Mouse (Mus musculus): Measurements from ENCODE around the gene Kxd1. TPM values are rescaled to one million over a fixed set of nuclear protein-coding genes. Genes with fewer than 3 reads are reported as not detected.

The Kxd1 gene
- total and polyA plus RNA-seq, 3 experiments, result 75.9 to 87.3 (median 82.8) TPM

DNA sequence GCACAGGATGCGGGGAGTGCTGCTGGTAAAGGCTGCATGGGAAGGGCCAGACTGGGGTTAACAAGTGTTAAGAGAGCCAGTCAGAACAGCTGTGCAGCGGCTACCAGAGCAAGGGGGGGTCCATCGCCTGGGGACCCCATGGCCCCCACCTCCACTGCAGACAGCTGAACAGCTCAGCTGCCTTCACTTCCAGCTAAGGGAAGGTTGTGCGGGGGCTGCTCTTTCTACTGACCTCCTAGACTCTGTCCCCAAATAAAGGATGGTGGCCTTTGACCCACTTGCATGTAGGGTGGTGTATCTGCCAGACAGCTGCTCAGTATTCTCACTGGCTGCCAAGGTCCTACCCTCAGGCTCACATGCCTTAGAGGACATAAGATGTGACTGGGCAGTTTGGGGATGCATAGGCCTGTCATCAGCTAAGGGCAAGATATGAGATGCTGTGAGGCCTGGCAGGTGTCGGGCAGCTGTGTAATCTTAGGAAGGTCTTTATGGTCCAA lies 60.5 kb downstream of the Kxd1 start:
- no peak for DNase-seq

DNA sequence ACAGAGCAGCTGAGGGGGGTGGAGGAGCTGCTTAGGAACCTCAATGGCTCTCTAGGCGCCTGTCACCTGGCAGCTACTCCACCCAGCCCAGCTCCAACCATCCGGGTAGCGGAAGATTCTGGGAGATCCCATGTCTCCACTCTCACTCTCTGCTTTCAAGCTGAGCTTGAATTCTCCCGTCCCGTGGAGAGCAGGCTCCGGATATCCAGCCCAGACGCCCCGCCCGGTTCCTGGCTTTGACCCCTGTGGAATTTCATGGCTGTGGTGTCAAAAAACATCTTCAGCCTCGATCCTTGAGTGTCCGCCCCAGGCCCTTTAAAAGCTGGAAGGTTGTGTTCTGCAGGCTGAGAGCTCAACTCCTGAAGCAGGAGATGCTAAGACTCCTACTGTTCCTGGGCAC lies 61.0 kb downstream of the Kxd1 start:
- no peak for DNase-seq

DNA sequence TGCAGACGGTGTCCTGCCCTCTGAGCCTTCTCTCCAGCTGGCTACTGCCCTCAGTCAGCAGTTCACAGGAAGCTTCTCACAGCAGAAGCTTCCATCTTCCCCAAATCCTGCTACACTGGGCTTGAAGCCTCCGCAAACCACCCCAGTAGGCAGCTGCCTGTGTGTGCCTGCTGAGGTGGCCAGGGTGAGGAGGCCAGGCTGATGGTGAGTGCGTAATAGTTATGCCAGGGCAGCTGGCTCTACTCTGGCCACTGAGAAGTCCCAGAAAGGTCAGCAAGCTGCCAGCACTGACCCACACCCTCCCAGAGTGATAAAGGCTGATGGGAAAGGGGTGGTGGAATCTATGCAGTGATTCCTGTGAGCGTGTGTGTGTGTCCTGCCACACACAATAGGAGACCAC lies 61.5 kb downstream of the Kxd1 start:
- no peak for DNase-seq

DNA sequence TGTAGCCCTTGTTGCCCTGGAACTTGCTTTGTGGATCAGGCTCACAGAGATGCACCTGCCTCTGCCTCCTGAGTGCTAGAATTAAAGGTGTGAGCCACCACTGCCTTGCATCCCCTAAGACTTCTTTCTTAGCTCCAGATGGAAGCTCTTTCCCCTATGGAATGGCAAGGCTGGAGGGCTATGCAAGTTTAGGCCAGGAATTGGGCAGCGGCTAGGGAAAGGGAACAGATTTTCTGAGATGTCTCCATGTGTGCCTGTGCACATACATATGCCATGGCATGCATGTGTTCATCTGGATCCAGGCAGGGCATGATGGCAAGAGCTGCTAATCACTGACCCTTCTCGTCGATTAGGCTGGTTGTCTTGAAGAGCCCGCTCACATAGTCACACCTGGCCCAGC lies 62.1 kb downstream of the Kxd1 start:
- DNase-seq, result no peak

DNA sequence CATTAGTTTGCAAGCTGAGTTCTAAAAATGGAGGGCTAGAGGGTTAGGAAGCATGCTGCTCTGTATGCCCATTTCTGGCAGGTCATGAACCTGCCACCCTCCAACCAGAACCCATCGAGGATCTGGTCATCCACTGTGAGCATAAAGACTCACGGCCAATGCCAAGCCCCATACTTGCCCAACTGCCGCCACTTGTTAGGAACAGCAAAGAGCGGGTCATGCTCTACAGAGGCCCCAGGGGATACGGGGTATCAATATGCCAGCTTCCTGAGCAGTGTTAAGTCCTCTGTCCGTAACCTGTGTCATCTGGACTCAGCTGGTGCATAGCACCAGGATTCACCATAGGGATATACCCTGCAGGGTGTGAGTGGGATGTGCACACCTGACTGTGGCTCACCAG lies 63.6 kb downstream of the Kxd1 start:
- DNase-seq, result no peak

DNA sequence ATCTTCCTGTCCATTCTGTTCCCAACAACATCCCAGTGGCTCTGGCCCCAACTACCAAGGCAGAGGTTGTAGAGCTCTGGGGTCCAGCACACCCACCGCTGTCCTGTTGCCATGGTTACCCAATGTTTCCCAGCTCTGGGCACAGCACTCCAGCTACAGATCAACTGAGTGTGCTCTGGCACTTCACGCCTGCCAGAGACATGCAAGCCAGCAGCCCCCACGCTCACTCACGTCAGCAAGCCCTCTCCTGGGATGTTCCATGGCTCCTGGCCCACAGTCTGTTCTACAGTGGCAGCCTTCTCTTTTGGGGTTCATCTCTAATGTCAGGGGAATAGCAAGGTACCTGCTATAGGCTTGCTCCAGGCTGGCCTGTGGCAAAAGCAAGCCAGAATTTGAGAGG lies 64.5 kb downstream of the Kxd1 start:
- DNase-seq, result no peak

DNA sequence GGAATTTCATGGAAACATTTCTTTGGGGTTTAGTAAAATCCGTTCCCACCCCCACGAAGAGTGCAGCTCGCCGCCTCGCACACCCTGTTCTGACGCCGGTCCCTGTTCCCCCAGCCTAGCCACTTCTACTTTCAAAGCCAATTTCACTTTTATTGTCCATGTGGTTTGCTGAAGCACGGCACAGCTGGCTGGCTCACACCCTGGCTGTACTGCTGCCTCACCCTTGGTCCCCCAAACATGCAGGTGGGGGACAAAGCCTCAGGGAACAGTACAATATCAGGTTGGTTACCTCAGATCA lies 65.3 kb downstream of the Kxd1 start:
- no peak for DNase-seq

DNA sequence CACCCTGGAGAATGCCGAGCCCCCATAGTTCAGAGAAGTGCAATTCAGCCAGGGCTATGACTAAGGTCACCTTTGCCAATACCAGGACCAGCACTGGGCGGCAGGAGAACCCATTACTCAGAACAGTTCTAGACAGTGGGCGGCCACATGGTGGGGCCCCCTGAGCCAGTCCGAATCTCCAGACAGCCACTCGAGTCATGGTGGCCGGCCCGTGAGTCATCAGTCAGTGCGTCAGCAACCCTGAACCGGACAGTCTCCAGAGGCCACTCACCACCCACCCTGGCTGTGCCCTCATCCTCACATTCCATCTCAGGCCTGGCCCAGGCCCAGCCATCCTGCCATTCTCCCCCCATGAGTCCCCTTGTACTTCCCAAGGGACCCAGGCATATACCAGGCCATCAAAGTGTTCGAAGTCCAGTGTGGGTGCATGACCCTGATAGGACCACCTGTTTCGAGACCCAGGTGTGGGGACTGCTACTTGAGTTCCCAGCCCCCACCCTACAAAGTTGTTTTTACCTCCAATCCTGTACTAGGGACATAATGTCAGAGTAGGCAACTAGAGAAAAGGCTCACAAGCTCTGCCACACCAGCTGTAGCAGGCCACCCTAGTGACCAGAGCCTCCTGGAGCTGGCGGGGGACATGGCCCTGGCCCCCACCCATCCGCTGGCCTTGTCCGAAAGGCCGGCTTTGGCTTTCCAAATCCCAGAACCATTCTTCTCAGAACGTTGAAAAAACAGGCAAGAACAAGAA lies 65.8 kb downstream of the Kxd1 start:
- peak; percentile 89 for DNase-seq

DNA sequence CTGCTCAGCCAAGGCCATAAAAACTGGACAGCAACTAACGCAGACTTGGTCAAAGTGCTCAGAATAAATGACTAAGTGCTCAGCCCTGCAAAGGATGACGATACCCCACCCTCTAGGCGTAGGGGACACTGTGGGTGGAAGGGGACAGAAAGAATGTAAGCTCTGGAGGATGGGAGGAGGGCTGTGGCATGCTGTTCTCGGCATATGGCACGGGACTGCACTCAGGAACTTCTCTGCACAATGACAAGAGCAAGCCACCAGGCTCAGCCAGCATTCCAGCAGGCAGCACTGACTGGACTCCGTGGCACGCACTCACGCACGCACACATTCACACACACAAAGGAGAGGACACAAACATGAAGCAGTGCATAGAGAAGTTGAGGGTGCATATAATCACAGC lies 67.2 kb downstream of the Kxd1 start:
- DNase-seq, result peak; percentile 56

DNA sequence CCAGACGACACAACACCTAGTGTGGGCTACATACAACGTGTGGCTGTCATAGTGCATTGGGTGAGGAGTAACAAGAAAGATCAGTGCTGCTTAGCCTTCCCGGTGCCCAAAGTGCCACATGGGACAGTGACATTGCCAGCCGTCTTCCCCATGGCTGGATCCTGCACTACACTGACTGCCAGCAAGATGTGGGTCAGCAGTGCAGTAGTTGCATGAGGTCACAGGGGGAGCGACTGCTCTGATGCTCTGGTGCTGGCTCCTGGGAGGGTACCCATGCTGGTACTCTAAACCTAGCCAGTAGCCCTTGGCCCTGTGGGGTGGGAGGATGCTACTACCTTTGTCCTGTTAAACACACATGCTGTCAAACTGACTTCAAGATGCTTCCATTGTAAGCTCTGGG lies 67.6 kb downstream of the Kxd1 start:
- peak; percentile 54 for DNase-seq

DNA sequence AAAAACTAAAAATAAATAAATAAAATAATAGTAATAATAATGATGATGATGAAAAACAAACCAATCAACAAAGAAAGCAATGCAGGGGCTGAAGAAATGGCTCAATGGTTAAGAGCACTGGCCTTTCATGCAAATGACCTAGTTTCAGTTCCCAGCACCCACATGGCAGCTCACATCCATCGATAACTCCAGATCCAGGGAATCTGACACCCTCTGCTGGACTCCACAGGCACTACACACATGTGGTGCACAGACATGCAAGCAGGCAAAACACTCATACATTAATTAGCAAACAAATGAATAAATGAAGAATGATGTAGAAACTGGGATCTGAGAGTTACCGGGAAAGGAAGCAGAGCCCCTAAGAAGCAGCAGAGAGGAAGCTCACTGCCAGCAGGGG lies 68.1 kb downstream of the Kxd1 start:
- no peak for DNase-seq

DNA sequence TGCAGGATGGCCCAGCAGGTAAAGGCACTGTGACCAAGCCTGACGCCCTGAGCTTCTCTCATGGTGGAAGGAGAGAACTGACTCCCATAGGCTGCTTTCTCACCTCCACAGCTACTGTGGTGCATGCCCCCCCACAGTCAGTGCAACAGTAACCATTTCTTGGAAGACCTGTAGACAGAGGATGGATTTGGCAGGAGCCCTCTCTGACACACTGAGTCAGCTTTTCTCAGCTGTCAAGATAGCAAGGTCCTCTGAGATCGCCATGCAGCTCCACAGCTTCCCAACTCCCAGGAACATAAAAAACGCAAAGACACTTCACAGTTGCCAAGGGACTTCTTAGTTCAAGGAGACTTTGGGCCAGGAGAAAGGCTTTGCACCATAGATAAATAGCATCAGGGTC lies 69.3 kb downstream of the Kxd1 start:
- peak; percentile 68 for DNase-seq

Other genes with a start within 250 kb of the Kxd1 start
- 10 to 100 TPM; 16.0 to 21.8 TPM for gene Homer3, start 245.1 kb downstream of the Kxd1 start, total RNA-seq (2021)
- 56.8 and 68.4 TPM in 2 replicates for gene Homer3, start 245.1 kb downstream of the Kxd1 start, polyA plus RNA-seq (2012; rRNA removed)
- gene Ddx49, start 225.5 kb downstream of the Kxd1 start, total RNA-seq (2021), result 10 to 100 TPM; 57.7 to 69.5 TPM
- gene Ddx49, start 225.5 kb downstream of the Kxd1 start, polyA plus RNA-seq (2012; rRNA removed), result 53.3 and 62.5 TPM in 2 replicates
- gene Cope, start 225.4 kb downstream of the Kxd1 start, total RNA-seq (2021), result 100 to 1,000 TPM; 203 to 233 TPM
- 491 and 579 TPM in 2 replicates for gene Cope, start 225.4 kb downstream of the Kxd1 start, polyA plus RNA-seq (2012; rRNA removed)
- 1 to 10 TPM; 2.5 to 3.8 TPM for gene Cers1, start 212.2 kb downstream of the Kxd1 start, total RNA-seq (2021)
- 4.9 and 5.2 TPM in 2 replicates for gene Cers1, start 212.2 kb downstream of the Kxd1 start, polyA plus RNA-seq (2012; rRNA removed)
- under 1 TPM in 1 of 2 experiments, not detected in 1; 0.41 TPM for gene Gdf1, start 198.1 kb downstream of the Kxd1 start, total RNA-seq (2021)
- 7.9 and 9.8 TPM in 2 replicates for gene Gdf1, start 198.1 kb downstream of the Kxd1 start, polyA plus RNA-seq (2012; rRNA removed)
- gene Upf1, start 174.7 kb downstream of the Kxd1 start, total RNA-seq (2021), result 10 to 100 TPM; 60.0 to 60.5 TPM
- 45.1 and 53.3 TPM in 2 replicates for gene Upf1, start 174.7 kb downstream of the Kxd1 start, polyA plus RNA-seq (2012; rRNA removed)
- under 1 TPM; 0.14 to 0.35 TPM for gene Comp, start 154.4 kb downstream of the Kxd1 start, total RNA-seq (2021)
- gene Comp, start 154.4 kb downstream of the Kxd1 start, polyA plus RNA-seq (2012; rRNA removed), result 0.38 and 0.44 TPM in 2 replicates
- gene Crtc1, start 88.4 kb downstream of the Kxd1 start, total RNA-seq (2021), result 10 to 100 TPM; 20.6 to 25.0 TPM
- 48.5 and 50.5 TPM in 2 replicates for gene Crtc1, start 88.4 kb downstream of the Kxd1 start, polyA plus RNA-seq (2012; rRNA removed)
- 10 to 100 TPM; 21.7 to 25.8 TPM for gene Klhl26, start 51.0 kb downstream of the Kxd1 start, total RNA-seq (2021)
- gene Klhl26, start 51.0 kb downstream of the Kxd1 start, polyA plus RNA-seq (2012; rRNA removed), result 119 and 121 TPM in 2 replicates
- 10 to 100 TPM; 16.8 to 24.3 TPM for gene Tmem59l, start 40.6 kb downstream of the Kxd1 start, total RNA-seq (2021)
- gene Tmem59l, start 40.6 kb downstream of the Kxd1 start, polyA plus RNA-seq (2012; rRNA removed), result 42.9 and 55.8 TPM in 2 replicates
- 1 to 10 TPM in 1 of 2 experiments, under 1 TPM in 1; 0.58 to 1.4 TPM for gene Crlf1, start 34.8 kb downstream of the Kxd1 start, total RNA-seq (2021)
- 0.58 and 1.2 TPM in 2 replicates for gene Crlf1, start 34.8 kb downstream of the Kxd1 start, polyA plus RNA-seq (2012; rRNA removed)
- gene Rex1bd, start 21.2 kb downstream of the Kxd1 start, total RNA-seq (2021), result 100 to 1,000 TPM; 148 to 164 TPM
- 327 and 373 TPM in 2 replicates for gene Rex1bd, start 21.2 kb downstream of the Kxd1 start, polyA plus RNA-seq (2012; rRNA removed)
- 1,000 to 10,000 TPM; 1,627 to 1,685 TPM for gene Uba52, start 17.2 kb downstream of the Kxd1 start, total RNA-seq (2021)
- gene Uba52, start 17.2 kb downstream of the Kxd1 start, polyA plus RNA-seq (2012; rRNA removed), result 619 and 1,322 TPM in 2 replicates
- gene Fkbp8, start 232 bp downstream of the Kxd1 start, total RNA-seq (2021), result 100 to 1,000 TPM; 269 to 287 TPM
- gene Fkbp8, start 232 bp downstream of the Kxd1 start, polyA plus RNA-seq (2012; rRNA removed), result 602 and 610 TPM in 2 replicates
- gene Ell, start 11.5 kb upstream of the Kxd1 start, total RNA-seq (2021), result 10 to 100 TPM; 26.1 to 29.6 TPM
- gene Ell, start 11.5 kb upstream of the Kxd1 start, polyA plus RNA-seq (2012; rRNA removed), result 31.1 and 36.1 TPM in 2 replicates
- 100 to 1,000 TPM; 103 to 199 TPM for gene Isyna1, start 66.4 kb upstream of the Kxd1 start, total RNA-seq (2021)
- 344 and 376 TPM in 2 replicates for gene Isyna1, start 66.4 kb upstream of the Kxd1 start, polyA plus RNA-seq (2012; rRNA removed)
- 100 to 1,000 TPM in 1 of 2 experiments, 10 to 100 TPM in 1; 76.2 to 110 TPM for gene Ssbp4, start 80.9 kb upstream of the Kxd1 start, total RNA-seq (2021)
- gene Ssbp4, start 80.9 kb upstream of the Kxd1 start, polyA plus RNA-seq (2012; rRNA removed), result 476 and 593 TPM in 2 replicates
- gene Lrrc25, start 88.2 kb upstream of the Kxd1 start, total RNA-seq (2021), result 1 to 10 TPM; 1.8 to 3.6 TPM
- 8.4 and 11.1 TPM in 2 replicates for gene Lrrc25, start 88.2 kb upstream of the Kxd1 start, polyA plus RNA-seq (2012; rRNA removed)
- 10 to 100 TPM in 1 of 2 experiments, 1 to 10 TPM in 1; 1.3 to 44.6 TPM for gene Gdf15, start 104.5 kb upstream of the Kxd1 start, total RNA-seq (2021)
- 18.5 and 22.2 TPM in 2 replicates for gene Gdf15, start 104.5 kb upstream of the Kxd1 start, polyA plus RNA-seq (2012; rRNA removed)
- gene Pgpep1, start 132.4 kb upstream of the Kxd1 start, total RNA-seq (2021), result 100 to 1,000 TPM; 115 to 127 TPM
- 115 and 117 TPM in 2 replicates for gene Pgpep1, start 132.4 kb upstream of the Kxd1 start, polyA plus RNA-seq (2012; rRNA removed)
- 10 to 100 TPM; 65.2 to 88.5 TPM for gene Lsm4, start 145.3 kb upstream of the Kxd1 start, total RNA-seq (2021)
- gene Lsm4, start 145.3 kb upstream of the Kxd1 start, polyA plus RNA-seq (2012; rRNA removed), result 81.3 and 112 TPM in 2 replicates
- gene Jund, start 171.0 kb upstream of the Kxd1 start, total RNA-seq (2021), result 100 to 1,000 TPM; 214 to 246 TPM
- 1,009 and 1,256 TPM in 2 replicates for gene Jund, start 171.0 kb upstream of the Kxd1 start, polyA plus RNA-seq (2012; rRNA removed)
- gene Iqcn, start 175.5 kb upstream of the Kxd1 start, total RNA-seq (2021), result under 1 TPM in 1 of 2 experiments, not detected in 1; 0.12 TPM
- 0.25 and 0.28 TPM in 2 replicates for gene Iqcn, start 175.5 kb upstream of the Kxd1 start, polyA plus RNA-seq (2012; rRNA removed)
- gene Gm3336, start 190.6 kb upstream of the Kxd1 start, total RNA-seq (2021), result under 1 TPM in 1 of 2 experiments, not detected in 1; 0.69 TPM
- gene Gm3336, start 190.6 kb upstream of the Kxd1 start, polyA plus RNA-seq (2012; rRNA removed), result 0.51 and 0.97 TPM in 2 replicates
- 1 to 10 TPM in 1 of 2 experiments, under 1 TPM in 1; 0.76 to 1.0 TPM for gene Pde4c, start 195.8 kb upstream of the Kxd1 start, total RNA-seq (2021)
- 2.9 and 3.3 TPM in 2 replicates for gene Pde4c, start 195.8 kb upstream of the Kxd1 start, polyA plus RNA-seq (2012; rRNA removed)
- 10 to 100 TPM; 49.1 to 85.5 TPM for gene Rab3a, start 226.7 kb upstream of the Kxd1 start, total RNA-seq (2021)
- 141 and 152 TPM in 2 replicates for gene Rab3a, start 226.7 kb upstream of the Kxd1 start, polyA plus RNA-seq (2012; rRNA removed)
- 100 to 1,000 TPM; 108 to 132 TPM for gene Mpv17l2, start 233.0 kb upstream of the Kxd1 start, total RNA-seq (2021)
- 359 and 417 TPM in 2 replicates for gene Mpv17l2, start 233.0 kb upstream of the Kxd1 start, polyA plus RNA-seq (2012; rRNA removed)
- gene Pik3r2, start 248.8 kb upstream of the Kxd1 start, total RNA-seq (2021), result 10 to 100 TPM; 37.2 to 49.0 TPM
- 296 and 305 TPM in 2 replicates for gene Pik3r2, start 248.8 kb upstream of the Kxd1 start, polyA plus RNA-seq (2012; rRNA removed)